Mouse (Mus musculus) embryonic facial prominence, embryonic 12.5 days (tissue): ENCODE data around the gene Wdfy2. TPM values are rescaled to one million over a fixed set of nuclear protein-coding genes. Genes with fewer than 3 reads are reported as not detected.
"Not testable (repeated sequence)": the region's sequence is repeated elsewhere in the genome, so short reads cannot be mapped to it uniquely, and the experiment has no call there.

Experiments
- ATAC-seq: fragments of 200-750 bp; cut with Nextera tagmentation; 2 replicates; pipeline ENCODE4 v1.8.0; 2017; ENCODE audit not compliant: insufficient number of reproducible peaks, insufficient read depth, low FRiP score, low TSS enrichment
- H3K27ac ChIP-seq: fragments of 300-500 bp; sonication (generic); 2 replicates; pipeline ENCODE4 v1.5.1; 2016; ENCODE audit warnings: mild to moderate bottlenecking
- H3K27me3 ChIP-seq: fragments of 300-500 bp; sonication (generic); 2 replicates; pipeline ENCODE4 v1.6.1; 2016; ENCODE audit warnings: mild to moderate bottlenecking, moderate library complexity
- H3K36me3 ChIP-seq: fragments of 300-500 bp; sonication (generic); 2 replicates; pipeline ENCODE4 v1.6.1; 2016; ENCODE audit warnings: mild to moderate bottlenecking
- H3K4me1 ChIP-seq: fragments of 300-500 bp; sonication (generic); 2 replicates; pipeline ENCODE4 v1.6.1; 2016
- H3K4me2 ChIP-seq: fragments of 300-500 bp; sonication (generic); replicated peaks from 2 replicates; pipeline ENCODE4 v1.6.1; 2016; ENCODE audit warnings: mild to moderate bottlenecking, moderate library complexity
- H3K4me3 ChIP-seq: fragments of 300-500 bp; sonication (generic); 2 replicates; pipeline ENCODE4 v1.5.1; 2016; ENCODE audit warnings: mild to moderate bottlenecking
- H3K9ac ChIP-seq: fragments of 300-500 bp; sonication (generic); 2 replicates; pipeline ENCODE4 v1.6.1; 2016; ENCODE audit warnings: mild to moderate bottlenecking, moderate library complexity
- H3K9me3 ChIP-seq: fragments of 300-500 bp; sonication (generic); 2 replicates; pipeline ENCODE4 v1.6.1; 2016; ENCODE audit warnings: mild to moderate bottlenecking, moderate library complexity
- whole genome bisulfite sequencing: fragments of 180-500 bp; shearing (Covaris S2); methylation state at CpG from one replicate; pipeline ENCODE4 v1.1.7; 2016; 5-methylcytosine and 5-hydroxymethylcytosine counted together
- polyA plus RNA-seq: library from polyadenylated mRNA; unstranded; fragments of >200 nt; fragmentation: Nextera tagmentation; extraction: Ambion mirVana; gene quantifications from 2 replicates; pipeline ENCODE4 v1.2.1, GENCODE M21; 2016

The Wdfy2 gene
- polyA plus RNA-seq, 1 experiment from 2014 or later, result 11.7 TPM

DNA sequence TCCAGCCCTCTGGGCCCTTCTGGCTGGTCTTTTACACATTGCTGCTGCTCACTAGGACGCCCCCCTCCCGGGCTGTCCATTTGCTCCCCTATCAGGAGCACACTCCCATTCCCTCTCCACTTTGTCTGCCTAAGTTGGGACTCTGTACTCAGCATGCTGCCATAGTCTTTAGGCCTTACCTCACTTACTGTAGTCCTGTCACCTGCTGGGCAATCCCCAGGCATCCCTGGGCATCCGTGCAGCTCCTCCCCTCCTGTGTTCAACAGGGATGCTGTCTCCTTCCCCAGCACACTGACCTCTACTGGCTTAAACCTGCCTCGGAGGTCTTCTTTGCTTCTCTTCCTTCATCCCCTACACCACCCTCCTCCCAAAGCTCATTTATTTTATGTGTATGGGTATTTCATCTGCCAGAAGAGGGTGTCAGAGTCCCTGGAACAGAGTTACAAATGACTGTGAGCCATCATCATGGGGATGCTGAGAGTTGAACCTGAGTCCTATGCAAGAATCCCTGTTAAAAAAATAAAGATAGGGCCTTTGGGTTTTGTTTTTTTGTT is 44.7 kb downstream of the Wdfy2 start:
- Histone ChIP-seq H3K9ac (no peak overlapping the region), H3K4me1 (peaks cover 27% of the 10 kb centered on the region), H3K27ac (no peak overlapping the region), H3K4me2 (no peak overlapping the region), H3K36me3 (no peaks in the 10 kb centered on the region), H3K27me3 (no peaks in the 10 kb centered on the region), H3K4me3 (no peak overlapping the region), H3K9me3 (no peaks in the 10 kb centered on the region)
- no peak for ATAC-seq
- WGBS, result 21% methylated on average over 4 of the region's 4 CpGs

DNA sequence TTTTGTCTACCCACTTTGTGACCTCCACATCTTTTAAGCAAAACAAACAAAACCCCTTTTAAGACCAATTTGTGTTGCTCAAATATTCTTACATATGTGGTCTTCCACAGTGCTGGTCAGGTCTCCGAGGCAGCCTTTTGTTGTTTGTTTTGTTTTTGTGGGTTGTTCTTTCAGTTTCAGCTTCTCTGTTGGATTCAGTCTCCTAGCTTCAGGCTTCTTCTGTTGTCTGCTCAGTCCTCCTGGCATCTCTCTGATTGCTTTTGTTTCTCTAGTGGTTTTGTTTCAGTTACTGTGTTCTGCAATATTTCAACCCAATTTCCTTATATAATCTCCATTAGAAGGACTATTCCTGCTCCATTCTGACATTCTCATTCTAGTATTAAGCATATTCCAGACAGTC is 46.1 kb downstream of the Wdfy2 start:
- no peaks in the 10 kb centered on the region for H3K27me3 ChIP-seq
- H3K4me3 ChIP-seq, result no peak overlapping the region
- H3K4me1 ChIP-seq, result peaks cover 27% of the 10 kb centered on the region
- no peak for ATAC-seq
- no peak overlapping the region for H3K9ac ChIP-seq
- H3K36me3 ChIP-seq, result no peaks in the 10 kb centered on the region
- H3K4me2 ChIP-seq, result no peak overlapping the region
- H3K9me3 ChIP-seq, result no peaks in the 10 kb centered on the region
- WGBS, result 43% methylated on average over 1 of the region's 1 CpGs
- no peak overlapping the region for H3K27ac ChIP-seq

DNA sequence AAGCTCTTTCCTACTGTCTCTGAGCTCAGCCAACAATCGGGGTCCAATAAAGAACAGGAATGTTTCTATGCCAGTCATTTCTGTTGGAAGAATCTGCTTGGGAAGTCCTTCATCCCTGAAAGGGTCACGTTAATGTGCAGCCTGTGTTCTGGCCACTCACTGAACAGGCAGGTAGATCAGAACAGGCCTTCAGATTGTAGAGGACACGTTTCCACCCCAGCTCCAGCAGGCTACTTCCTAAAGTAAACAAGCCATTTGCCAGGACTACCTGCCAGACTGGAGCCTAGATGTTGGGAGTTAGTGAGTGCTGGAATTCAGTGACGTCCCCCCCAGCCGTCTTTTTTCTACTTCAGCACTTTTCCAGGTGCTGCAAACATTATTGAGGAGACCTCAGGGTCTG is 46.7 kb downstream of the Wdfy2 start:
- Histone ChIP-seq H3K4me3 (no peak overlapping the region), H3K4me1 (peaks cover 22% of the 10 kb centered on the region), H3K27ac (no peak overlapping the region), H3K9ac (no peak overlapping the region), H3K27me3 (no peaks in the 10 kb centered on the region), H3K4me2 (no peak overlapping the region), H3K36me3 (no peaks in the 10 kb centered on the region), H3K9me3 (no peaks in the 10 kb centered on the region)
- no peak for ATAC-seq
- 46% methylated on average over 5 of the region's 5 CpGs for WGBS

DNA sequence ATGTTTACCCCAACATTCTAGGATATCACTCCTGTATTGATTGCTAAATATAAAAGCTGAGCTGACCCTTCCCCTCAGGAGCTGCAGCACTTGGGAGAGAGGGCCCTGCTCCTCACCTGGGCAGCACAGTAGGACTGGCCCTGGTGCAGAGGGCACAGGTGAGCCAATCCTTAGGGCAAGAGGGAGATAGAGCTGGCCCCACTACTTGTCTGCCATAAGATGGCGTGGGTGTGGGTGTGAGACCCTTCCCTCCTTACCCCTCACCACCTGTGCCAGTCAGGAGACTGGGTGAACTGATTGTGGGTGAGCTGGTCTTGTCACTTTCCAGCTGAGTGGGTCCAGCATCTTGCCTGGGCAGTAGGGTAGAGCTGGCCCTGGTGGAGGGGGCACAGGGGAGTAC is 47.2 kb downstream of the Wdfy2 start:
- Histone ChIP-seq H3K4me2 (no peak overlapping the region), H3K36me3 (no peaks in the 10 kb centered on the region), H3K9me3 (no peaks in the 10 kb centered on the region), H3K9ac (no peak overlapping the region), H3K4me1 (peaks cover 19% of the 10 kb centered on the region), H3K4me3 (no peak overlapping the region), H3K27ac (no peak overlapping the region), H3K27me3 (no peaks in the 10 kb centered on the region)
- no peak for ATAC-seq
- WGBS, result 86% methylated on average over 1 of the region's 1 CpGs

DNA sequence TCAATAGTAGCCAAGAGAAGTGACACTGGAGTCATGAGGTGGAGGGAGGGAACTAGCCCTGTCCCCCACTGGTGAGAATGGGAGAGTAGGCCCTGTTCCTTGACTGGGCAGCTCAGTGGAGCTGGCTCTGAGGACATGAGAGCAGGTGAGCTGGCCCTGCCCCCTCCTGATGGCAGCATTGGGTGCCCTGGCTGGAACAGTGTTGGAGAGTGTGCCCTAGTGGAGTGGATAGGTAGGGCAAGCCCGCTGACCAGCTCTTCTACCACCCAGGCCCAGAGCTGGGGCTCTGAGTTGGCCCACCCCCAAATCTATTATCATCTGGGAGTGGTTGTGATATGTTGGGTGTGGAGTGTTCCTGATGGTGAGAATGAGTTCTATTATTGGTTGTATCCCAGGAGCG is 47.7 kb downstream of the Wdfy2 start:
- H3K27ac ChIP-seq, result no peak overlapping the region
- no peak overlapping the region for H3K4me3 ChIP-seq
- H3K36me3 ChIP-seq, result no peaks in the 10 kb centered on the region
- H3K4me2 ChIP-seq, result no peak overlapping the region
- H3K9me3 ChIP-seq, result no peaks in the 10 kb centered on the region
- no peak for ATAC-seq
- H3K27me3 ChIP-seq, result no peaks in the 10 kb centered on the region
- H3K9ac ChIP-seq, result no peak overlapping the region
- H3K4me1 ChIP-seq, result peaks cover 15% of the 10 kb centered on the region
- 93% methylated on average over 2 of the region's 2 CpGs for WGBS

DNA sequence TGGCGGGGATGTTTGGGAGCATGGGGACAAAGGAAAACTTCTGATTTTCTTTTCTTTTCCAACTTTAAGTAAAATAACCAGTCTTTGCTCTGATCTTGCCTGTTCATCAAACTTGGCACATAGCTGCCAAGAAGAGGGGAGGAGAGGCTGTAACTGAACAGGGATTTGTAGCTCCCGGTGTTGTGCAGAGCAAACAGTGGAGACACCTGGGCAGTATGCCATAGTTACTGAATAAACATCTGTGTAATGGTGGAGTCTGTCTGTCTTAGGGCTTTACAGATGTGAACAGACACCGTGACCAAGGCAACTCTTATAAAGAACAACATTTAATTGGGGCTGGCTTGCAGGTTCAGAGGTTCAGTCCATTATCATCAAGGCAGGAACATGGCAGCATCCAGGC is 53.9 kb downstream of the Wdfy2 start:
- H3K27me3 ChIP-seq, result no peaks in the 10 kb centered on the region
- no peaks in the 10 kb centered on the region for H3K4me1 ChIP-seq
- no peak overlapping the region for H3K4me2 ChIP-seq
- H3K9ac ChIP-seq, result no peak overlapping the region
- 92% methylated on average over 3 of the region's 3 CpGs for WGBS
- no peak for ATAC-seq
- H3K4me3 ChIP-seq, result no peak overlapping the region
- H3K36me3 ChIP-seq, result no peaks in the 10 kb centered on the region
- H3K27ac ChIP-seq, result no peak overlapping the region
- H3K9me3 ChIP-seq, result no peaks in the 10 kb centered on the region

DNA sequence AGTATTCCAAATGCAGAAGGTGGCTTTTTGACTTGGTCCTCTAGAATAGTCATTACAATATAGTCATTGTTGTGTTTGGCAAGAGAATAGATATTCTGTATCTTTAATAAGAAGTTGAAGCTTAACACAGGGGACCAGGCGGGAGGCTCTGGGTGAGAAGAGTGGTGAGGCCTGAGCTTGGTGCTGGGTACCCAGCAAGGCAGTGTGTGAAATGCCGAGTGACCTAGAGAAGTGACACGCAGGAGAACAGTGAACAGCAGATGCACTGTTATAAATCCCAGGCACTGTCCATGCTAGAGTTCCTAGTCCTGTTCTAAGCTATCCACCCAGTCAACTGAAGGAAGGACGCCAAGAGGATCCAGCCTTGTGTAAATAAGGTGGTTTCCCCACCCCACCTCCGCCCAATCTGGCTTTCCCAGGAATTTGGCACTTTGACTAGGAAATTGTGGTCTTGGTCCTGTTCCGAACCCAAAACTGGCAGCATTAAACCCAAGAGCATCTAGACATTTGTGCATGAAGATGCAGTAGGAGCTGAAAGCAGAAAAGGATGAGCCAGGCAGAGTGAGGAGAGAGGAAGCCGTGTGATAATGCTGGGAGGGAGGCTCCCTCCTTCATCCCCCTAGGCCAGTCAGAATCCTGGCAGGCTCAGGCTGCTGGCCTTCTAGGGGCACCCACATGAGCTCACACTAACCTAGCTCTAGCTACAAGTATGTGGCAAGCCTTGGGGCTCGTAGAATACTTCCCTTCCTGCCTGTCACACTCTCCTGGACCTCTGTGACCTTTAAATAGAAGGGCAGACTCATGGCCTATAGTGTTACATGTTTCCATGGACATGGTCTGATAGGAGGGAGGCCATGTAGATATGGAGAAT is 55.5 kb downstream of the Wdfy2 start:
- Histone ChIP-seq H3K27ac (no peak overlapping the region), H3K4me3 (no peak overlapping the region), H3K4me2 (no peak overlapping the region), H3K27me3 (no peaks in the 10 kb centered on the region), H3K9me3 (no peaks in the 10 kb centered on the region), H3K36me3 (no peaks in the 10 kb centered on the region), H3K9ac (no peak overlapping the region), H3K4me1 (no peaks in the 10 kb centered on the region)
- no peak for ATAC-seq
- WGBS, result 72% methylated on average over 8 of the region's 8 CpGs

DNA sequence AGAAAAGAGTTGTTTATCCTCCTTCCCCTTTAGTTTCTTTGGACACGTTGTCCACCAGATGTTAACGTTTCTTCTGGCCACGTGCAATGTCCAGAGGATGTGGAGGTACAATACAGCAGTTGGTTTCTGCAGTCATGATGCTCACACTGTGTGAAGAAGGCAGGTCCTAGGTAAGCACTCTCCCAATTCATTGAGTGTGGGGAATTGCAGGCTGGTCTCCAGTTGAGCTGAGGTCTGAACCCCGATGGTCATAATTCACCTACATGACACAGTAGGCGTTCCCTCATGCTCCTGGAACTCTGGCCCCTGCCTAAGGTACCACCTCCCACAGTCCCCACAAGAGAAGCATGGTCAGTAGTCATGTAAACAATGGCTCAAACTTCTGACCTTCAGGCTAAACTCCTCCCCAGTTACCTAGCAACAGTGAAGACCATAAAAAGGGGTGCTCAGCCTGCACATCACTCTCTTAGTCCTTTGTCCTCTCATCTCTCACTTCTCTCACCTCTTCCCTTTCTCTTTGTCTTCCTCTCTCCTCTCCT is 56.2 kb downstream of the Wdfy2 start:
- H3K36me3 ChIP-seq, H3K27ac ChIP-seq, H3K27me3 ChIP-seq, H3K9ac ChIP-seq, H3K4me1 ChIP-seq, H3K4me3 ChIP-seq, ATAC-seq, H3K9me3 ChIP-seq, H3K4me2 ChIP-seq: not testable (repeated sequence)
- 69% methylated on average over 5 of the region's 5 CpGs for WGBS

DNA sequence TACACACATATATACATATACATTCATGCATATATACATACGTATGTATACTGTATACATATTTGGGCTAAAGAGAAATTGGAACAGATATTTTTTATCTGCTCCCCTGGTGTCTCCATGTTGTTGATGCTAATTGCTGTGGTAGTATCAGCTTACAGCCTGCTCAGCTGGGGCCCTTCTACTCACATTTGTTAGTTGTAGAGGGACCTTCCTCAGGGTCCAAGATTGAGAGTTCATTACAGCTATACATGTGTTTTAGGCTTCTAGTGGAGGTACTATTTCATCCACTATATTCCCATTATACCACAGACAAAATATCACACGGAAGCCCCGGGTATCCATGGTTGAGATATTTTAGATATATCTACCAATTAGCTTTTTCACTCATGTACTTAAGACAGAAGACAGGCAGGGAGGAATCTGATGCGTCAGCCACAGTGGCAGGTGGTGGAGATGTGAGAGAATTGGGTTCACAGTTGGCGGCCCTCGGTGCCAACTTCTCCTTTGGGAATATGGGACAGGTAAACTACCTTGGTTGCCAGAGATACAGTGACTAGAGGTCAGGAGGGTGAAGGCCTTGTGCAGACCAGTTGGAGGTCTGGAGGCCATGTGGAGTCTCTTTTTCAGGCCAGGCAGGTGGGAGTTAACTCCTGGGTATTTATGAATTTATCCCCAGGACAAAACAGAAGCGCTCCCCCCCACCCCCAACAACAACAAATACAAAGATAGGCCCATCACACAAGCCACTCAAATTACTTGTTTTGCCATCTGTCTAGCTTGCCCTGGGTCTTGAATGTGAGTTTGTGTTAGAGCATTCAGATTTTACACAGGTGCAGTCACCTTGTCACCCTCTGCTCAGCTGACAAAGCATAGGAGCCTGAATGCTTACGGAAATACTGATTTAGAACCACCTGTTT is 57.7 kb downstream of the Wdfy2 start:
- H3K27ac ChIP-seq, result no peak overlapping the region
- H3K4me2 ChIP-seq, result no peak overlapping the region
- no peak overlapping the region for H3K4me3 ChIP-seq
- no peaks in the 10 kb centered on the region for H3K27me3 ChIP-seq
- H3K9me3 ChIP-seq, result no peaks in the 10 kb centered on the region
- ATAC-seq, result no peak
- H3K9ac ChIP-seq, result no peak overlapping the region
- H3K4me1 ChIP-seq, result no peaks in the 10 kb centered on the region
- H3K36me3 ChIP-seq, result no peaks in the 10 kb centered on the region
- 87% methylated on average over 8 of the region's 8 CpGs for WGBS

DNA sequence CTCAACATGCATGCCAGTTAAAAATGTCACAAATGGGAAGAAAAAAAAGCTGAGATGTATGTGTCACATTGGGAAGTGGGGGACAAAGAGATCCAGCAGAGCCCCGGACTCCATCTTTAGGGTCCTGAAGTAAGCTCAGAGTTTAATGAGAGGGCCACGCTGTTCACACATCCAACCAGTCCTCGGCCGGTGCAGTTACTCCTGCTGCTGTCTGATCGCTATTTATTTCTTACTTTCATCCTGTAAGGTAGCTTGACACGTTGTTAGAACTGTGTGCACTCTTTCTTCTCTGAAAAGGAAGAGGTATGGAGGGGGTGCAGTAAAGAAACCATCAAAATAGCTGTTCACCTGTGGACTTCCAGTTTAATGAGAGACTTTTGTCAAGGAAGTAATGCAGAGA is 60.6 kb downstream of the Wdfy2 start:
- H3K4me1 ChIP-seq, result no peaks in the 10 kb centered on the region
- H3K4me3 ChIP-seq, result no peak overlapping the region
- H3K27ac ChIP-seq, result no peak overlapping the region
- no peak for ATAC-seq
- H3K9me3 ChIP-seq, result no peaks in the 10 kb centered on the region
- 83% methylated on average over 6 of the region's 6 CpGs for WGBS
- H3K36me3 ChIP-seq, result no peaks in the 10 kb centered on the region
- H3K27me3 ChIP-seq, result no peaks in the 10 kb centered on the region
- no peak overlapping the region for H3K9ac ChIP-seq
- H3K4me2 ChIP-seq, result no peak overlapping the region

DNA sequence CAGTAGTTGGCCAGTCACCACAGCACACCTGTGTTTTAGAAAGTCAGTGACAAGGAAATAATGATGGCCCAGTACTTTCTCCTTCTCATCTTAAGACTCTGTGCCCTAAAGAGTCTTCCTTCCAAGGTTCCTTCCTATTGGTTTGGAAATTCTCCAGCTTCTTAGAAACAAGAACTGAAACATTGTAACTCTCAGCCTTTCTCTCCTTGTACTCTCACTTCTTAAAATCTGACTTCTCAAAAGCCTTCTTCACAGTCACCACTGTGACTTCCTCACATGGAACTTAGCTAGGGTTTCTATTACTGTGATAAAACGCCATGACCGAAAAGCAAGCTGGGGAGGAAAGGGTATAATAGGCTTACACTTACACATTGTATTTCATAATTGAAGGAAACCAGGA is 70.4 kb downstream of the Wdfy2 start:
- Histone ChIP-seq H3K9me3 (no peaks in the 10 kb centered on the region), H3K4me3 (no peak overlapping the region), H3K9ac (no peak overlapping the region), H3K27ac (no peak overlapping the region), H3K4me2 (no peak overlapping the region), H3K4me1 (peaks cover 7% of the 10 kb centered on the region), H3K27me3 (no peaks in the 10 kb centered on the region), H3K36me3 (no peaks in the 10 kb centered on the region)
- no peak for ATAC-seq
- 90% methylated on average over 2 of the region's 2 CpGs for WGBS
